Mouse (Mus musculus) liver, adult 2 months (tissue): ENCODE results near the gene Zfp207. TPM values are rescaled to one million over a fixed set of nuclear protein-coding genes. Genes with fewer than 3 reads are reported as not detected.
A peak's percentile ranks its signal among the peaks of the same experiment; 100 is the strongest.

Source experiments
- DNase-seq: peaks from one replicate; pipeline ENCODE4 v3.0.0-alpha.2; 2011; ENCODE audit warnings: low read depth, low spot score; ENCODE audit errors: extremely low read depth
- H3K27ac ChIP-seq: fragments of 200-500 bp; replicated peaks from 2 replicates; pipeline ENCODE4 v1.5.1; 2012; ENCODE audit warnings: low read depth, mild to moderate bottlenecking, control low read depth, inconsistent platforms, low read length; ENCODE audit not compliant: insufficient read depth
- H3K27me3 ChIP-seq: fragments of 200-500 bp; 2 replicates; pipeline ENCODE4 v1.6.1; 2012; ENCODE audit warnings: mild to moderate bottlenecking, moderate library complexity, low read length, inconsistent platforms; ENCODE audit not compliant: control insufficient read depth, insufficient read depth
- H3K36me3 ChIP-seq: fragments of 200-500 bp; 2 replicates; pipeline ENCODE4 v1.6.1; 2012; ENCODE audit warnings: low read length, inconsistent platforms; ENCODE audit not compliant: control insufficient read depth, insufficient read depth
- H3K4me1 ChIP-seq: fragments of 200-500 bp; 2 replicates; pipeline ENCODE4 v1.6.1; 2011; ENCODE audit warnings: low read length; ENCODE audit not compliant: control insufficient read depth, insufficient read depth
- H3K4me3 ChIP-seq: fragments of 200-500 bp; 2 replicates; pipeline ENCODE4 v1.5.1; 2011; ENCODE audit warnings: low read depth, mild to moderate bottlenecking, control low read depth, low read length, moderate library complexity; ENCODE audit not compliant: insufficient read depth
- H3K79me2 ChIP-seq: fragments of 200-500 bp; 2 replicates; pipeline ENCODE4 v1.6.1; 2012; ENCODE audit warnings: inconsistent platforms, mild to moderate bottlenecking, low read length, moderate library complexity; ENCODE audit not compliant: control insufficient read depth, insufficient read depth
- H3K9ac ChIP-seq: fragments of 200-500 bp; 2 replicates; pipeline ENCODE4 v1.6.1; 2012; ENCODE audit warnings: low read depth, mild to moderate bottlenecking, control low read depth, inconsistent platforms, low read length
- CTCF ChIP-seq: fragments of 200-500 bp; IDR thresholded peaks from 2 replicates; pipeline ENCODE4 v1.5.1; 2011; ENCODE audit warnings: low read depth, low read length, control low read depth
- POLR2A ChIP-seq: fragments of 200-500 bp; IDR thresholded peaks from 2 replicates; pipeline ENCODE4 v1.6.1; 2011; ENCODE audit warnings: low read length, control low read depth; ENCODE audit not compliant: insufficient read depth; ENCODE audit errors: extremely low read depth
- WGBS: fragments of 180-500 bp; shearing (Covaris S2); methylation state at CpG from one replicate; pipeline ENCODE4 v1.1.7; 2018; 5-methylcytosine and 5-hydroxymethylcytosine counted together
- polyA plus RNA-seq: library from polyadenylated mRNA; depleted of rRNA; stranded (reverse); fragments of >200 nt; gene quantifications from 2 replicates; pipeline ENCODE4 v1.2.3, GENCODE M21; 2012; rRNA removed
- total RNA-seq: library from RNA; depleted of rRNA; stranded (reverse); fragments of >200 nt; gene quantifications from 2 replicates; pipeline ENCODE4 v1.2.3, GENCODE M21; 2014; rRNA removed

The Zfp207 gene
- total RNA-seq, result 69.7 and 70.6 TPM in 2 replicates
- polyA plus RNA-seq, result 33.2 and 40.1 TPM in 2 replicates

- H3K4me3 ChIP-seq, result peak within 1 kb of the TSS; percentile 91
- peaks cover 16% of the 10 kb centered on the region for H3K36me3 ChIP-seq
- WGBS, result under 1% methylated on average over 33 of the region's 33 CpGs
Observed at GRCm38 (mm10) chr11:80383019-80383625, at the start of gene Zfp207. TSS of gene Zfp207 (plus strand) at chr11:80383279.

GRCm38 (mm10) chr11:80335609-80336350 lies 47.3 kb upstream of the Zfp207 start:
- H3K4me1 ChIP-seq, result no peaks in the 10 kb centered on the region
- 22% methylated on average over 7 of the region's 7 CpGs for WGBS
- H3K27ac ChIP-seq, result no peak overlapping the region
- TF ChIP-seq POLR2A, result no peak
- TF ChIP-seq CTCF, result no peak
- H3K4me3 ChIP-seq, result no peak overlapping the region
- no peaks in the 10 kb centered on the region for H3K79me2 ChIP-seq
- H3K27me3 ChIP-seq, result no peaks in the 10 kb centered on the region; the same call in 1 of the 2 replicates
- no peak overlapping the region for H3K9ac ChIP-seq
- no peak for DNase-seq
- H3K36me3 ChIP-seq, result no peaks in the 10 kb centered on the region

More at GRCm38 (mm10) chr11:80383019-80383625, at the start of gene Zfp207:
- peak; percentile 87 for DNase-seq
- Histone ChIP-seq H3K27ac (peak within 1 kb of the TSS; percentile 94), H3K27me3 (no peaks in the 10 kb centered on the region), H3K4me1 (peaks cover 14% of the 10 kb centered on the region), H3K9ac (peak within 1 kb of the TSS; percentile 86), H3K79me2 (peaks cover 22% of the 10 kb centered on the region)
- peak; percentile 82; the same call in 1 of the 2 replicates for TF ChIP-seq POLR2A
- TF ChIP-seq CTCF, result no peak

- Histone ChIP-seq H3K4me1 (no peaks in the 10 kb centered on the region), H3K4me3 (no peak overlapping the region), H3K79me2 (no peaks in the 10 kb centered on the region), H3K9ac (no peak overlapping the region), H3K36me3 (no peaks in the 10 kb centered on the region), H3K27me3 (no peaks in the 10 kb centered on the region; the same call in 1 of the 2 replicates), H3K27ac (no peak overlapping the region)
- no peak for DNase-seq
- TF ChIP-seq POLR2A (no peak), CTCF (no peak)
- whole genome bisulfite sequencing, result 36% methylated on average over 6 of the region's 6 CpGs
Observed at GRCm38 (mm10) chr11:80336351-80336730, 46.7 kb upstream of the Zfp207 start.

- Histone ChIP-seq H3K4me3 (no peak overlapping the region), H3K4me1 (no peaks in the 10 kb centered on the region), H3K9ac (no peak overlapping the region), H3K36me3 (no peaks in the 10 kb centered on the region), H3K27me3 (no peaks in the 10 kb centered on the region), H3K27ac (no peak overlapping the region), H3K79me2 (no peaks in the 10 kb centered on the region)
- 61% methylated on average over 2 of the region's 2 CpGs for WGBS
- TF ChIP-seq POLR2A (no peak), CTCF (no peak)
- DNase-seq, result no peak
Observed at GRCm38 (mm10) chr11:80342482-80342881, 40.6 kb upstream of the Zfp207 start.

- no peaks in the 10 kb centered on the region for H3K79me2 ChIP-seq
- no peaks in the 10 kb centered on the region for H3K4me1 ChIP-seq
- H3K36me3 ChIP-seq, result no peaks in the 10 kb centered on the region
- H3K27me3 ChIP-seq, result no peaks in the 10 kb centered on the region
- TF ChIP-seq CTCF, result peak; percentile 90
- no peak for TF ChIP-seq POLR2A
- H3K27ac ChIP-seq, result no peak overlapping the region
- H3K4me3 ChIP-seq, result no peak overlapping the region
- no peak overlapping the region for H3K9ac ChIP-seq
- DNase-seq, result peak; percentile 40
- 67% methylated on average over 5 of the region's 5 CpGs for WGBS
Observed at GRCm38 (mm10) chr11:80351832-80352430, 31.1 kb upstream of the Zfp207 start.
